Comparison of ENCODE assay signal across 10 mouse cellular contexts in genomic region chrX:6091547-6091946, GRCm38 (mm10). TPM values are rescaled to one million over a fixed set of nuclear protein-coding genes. Genes with fewer than 3 reads are reported as not detected.
DNase-seq lines count a peak whose midpoint lies in the region; ATAC-seq and TF ChIP-seq lines count a peak whose summit lies in the region.
"Had no signal": no experiment of that assay in that cellular context is flagged by ENCODE, and none has a peak within 500 bp of the region (broad histone marks: within the 10 kb centered on the region; RNA-seq: fewer than 3 reads in every experiment).

No protein-coding gene starts in this region.

- no peak for DNase-seq in kidney, adult 2 months
- DNase-seq in limb, embryonic 14.5 days (ENCODE audit: low spot score): no peak
- DNase-seq in layer of hippocampus, postnatal 10 days (ENCODE audit: low spot score in 2 of 2): no peak
- DNase-seq in ovary, adult 18-20 months (ENCODE audit: low spot score): no peak
- DNase-seq: kidney, adult 9 months had no signal

- ATAC-seq in kidney, embryonic 15.5 days (replicated peaks; ENCODE audit: low FRiP score): no peak
- ATAC-seq in forebrain, embryonic 15.5 days (replicated peaks): peak; percentile 71
- no peak for ATAC-seq in limb, embryonic 14.5 days (ENCODE audit: low FRiP score, low read depth)
- ATAC-seq in megakaryocyte-erythroid progenitor cell, adult 5-6 weeks (replicated peaks; ENCODE audit: low FRiP score, low TSS enrichment, poor library complexity, severe bottlenecking): no peak

- WGBS in kidney, embryonic 15.5 days: 27% methylated on average over 12 of the region's 12 CpGs
- 9% methylated on average over 12 of the region's 12 CpGs for WGBS in kidney, adult 2 months
- WGBS in forebrain, embryonic 15.5 days: 15% methylated on average over 12 of the region's 12 CpGs
- WGBS in limb, embryonic 14.5 days: 29% methylated on average over 12 of the region's 12 CpGs

- no peak overlapping the region for H3K27ac ChIP-seq in kidney, embryonic 15.5 days
- H3K27ac ChIP-seq in kidney, adult 2 months (ENCODE audit: insufficient read depth, low read depth, low read length): no peak overlapping the region
- H3K27ac ChIP-seq in cortical plate, adult 2 months (ENCODE audit: insufficient read depth, low read length): peak overlapping the region; percentile 80; the same call in 1 of the 2 replicates
- H3K27ac ChIP-seq in forebrain, embryonic 15.5 days (replicated peaks): peak overlapping the region; percentile 74
- H3K27ac ChIP-seq in limb, embryonic 14.5 days (replicated peaks; ENCODE audit: low read depth, low read length): no peak overlapping the region

- no peaks in the 10 kb centered on the region for H3K36me3 ChIP-seq in kidney, embryonic 15.5 days
- no peaks in the 10 kb centered on the region for H3K36me3 ChIP-seq in kidney, adult 2 months (ENCODE audit: control insufficient read depth, insufficient read depth, low read length)
- H3K36me3 ChIP-seq in forebrain, embryonic 15.5 days: no peaks in the 10 kb centered on the region
- H3K36me3 ChIP-seq in limb, embryonic 14.5 days (ENCODE audit: control insufficient read depth, insufficient read depth, low read length): no peaks in the 10 kb centered on the region

- no peaks in the 10 kb centered on the region for H3K4me1 ChIP-seq in kidney, embryonic 15.5 days
- no peaks in the 10 kb centered on the region for H3K4me1 ChIP-seq in kidney, adult 2 months (ENCODE audit: control insufficient read depth, insufficient read depth, low read length)
- no peaks in the 10 kb centered on the region for H3K4me1 ChIP-seq in cortical plate, adult 2 months (ENCODE audit: control insufficient read depth, insufficient read depth, low read length)
- H3K4me1 ChIP-seq in forebrain, embryonic 15.5 days: no peaks in the 10 kb centered on the region
- no peaks in the 10 kb centered on the region for H3K4me1 ChIP-seq in limb, embryonic 14.5 days (ENCODE audit: control insufficient read depth, insufficient read depth, low read length)

- no peak for TF ChIP-seq CTCF in kidney, adult 2 months (conservative IDR thresholded peaks at IDR 0.05; ENCODE audit: insufficient read depth, insufficient read length, low read depth, low read length)
- no peak for TF ChIP-seq CTCF in cortical plate, adult 2 months (IDR thresholded peaks at IDR 0.05; ENCODE audit: extremely low read depth, insufficient read depth, low read length)

- H3K4me3 ChIP-seq in kidney, embryonic 15.5 days (replicated peaks): peak overlapping the region; percentile 39
- H3K4me3 ChIP-seq in kidney, adult 2 months (ENCODE audit: insufficient read depth, low read depth, low read length): no peak overlapping the region
- H3K4me3 ChIP-seq in cortical plate, adult 2 months (ENCODE audit: insufficient read depth, low read length): peak overlapping the region; percentile 65
- H3K4me3 ChIP-seq in forebrain, embryonic 15.5 days: peak overlapping the region; percentile 53
- peak overlapping the region; percentile 27; the same call in 1 of the 2 replicates for H3K4me3 ChIP-seq in limb, embryonic 14.5 days (replicated peaks; ENCODE audit: low read length)

- H3K9ac ChIP-seq in kidney, embryonic 15.5 days: no peak overlapping the region
- H3K9ac ChIP-seq in forebrain, embryonic 15.5 days (replicated peaks): peak overlapping the region; percentile 64
- no peak overlapping the region for H3K9ac ChIP-seq in limb, embryonic 14.5 days (ENCODE audit: low read depth, low read length, severe bottlenecking)

- TF ChIP-seq POLR2A in kidney, adult 2 months (IDR thresholded peaks at IDR 0.05; ENCODE audit: low read depth, low read length): no peak
- TF ChIP-seq POLR2A in cortical plate, adult 2 months (IDR thresholded peaks at IDR 0.05; ENCODE audit: extremely low read depth, insufficient read depth, low read length): no peak
- TF ChIP-seq POLR2A in limb, embryonic 14.5 days (IDR thresholded peaks at IDR 0.05; ENCODE audit: borderline replicate concordance, extremely low read depth, insufficient read depth, insufficient read length): no peak

- H3K9me3 ChIP-seq in kidney, embryonic 15.5 days (replicated peaks): no peaks in the 10 kb centered on the region
- H3K9me3 ChIP-seq in forebrain, embryonic 15.5 days: no peaks in the 10 kb centered on the region
- no peaks in the 10 kb centered on the region for H3K9me3 ChIP-seq in limb, embryonic 14.5 days (ENCODE audit: control insufficient read depth, low read length)

- peak overlapping the region; percentile 63 for H3K4me2 ChIP-seq in kidney, embryonic 15.5 days
- peak overlapping the region; percentile 52 for H3K4me2 ChIP-seq in forebrain, embryonic 15.5 days (replicated peaks)
- H3K4me2 ChIP-seq in limb, embryonic 14.5 days (replicated peaks; ENCODE audit: low read depth, low read length, severe bottlenecking): peak overlapping the region; percentile 48

- peaks cover 14% of the 10 kb centered on the region for H3K27me3 ChIP-seq in kidney, embryonic 15.5 days
- H3K27me3 ChIP-seq in kidney, adult 2 months (replicated peaks; ENCODE audit: control insufficient read depth, insufficient read depth, low read length): no peaks in the 10 kb centered on the region
- H3K27me3 ChIP-seq in forebrain, embryonic 15.5 days: no peaks in the 10 kb centered on the region
- H3K27me3 ChIP-seq in limb, embryonic 14.5 days (ENCODE audit: control insufficient read depth, insufficient read depth, low read length): no peaks in the 10 kb centered on the region

RNA-seq across cellular contexts. Expression of gene AU022751, which starts 8.3 kb away (rescaled TPM):
- polyA plus RNA-seq in kidney, embryonic 15.5 days (2015; fragmentation: Nextera tagmentation; extraction: Ambion mirVana): not detected in 2 replicates
- polyA plus RNA-seq in kidney, adult 2 months (2012; rRNA removed): not detected in 2 replicates
- polyA plus RNA-seq in cortical plate, adult 2 months (2012; rRNA removed): 0.66 and 0.71 TPM in 2 replicates
- polyA plus RNA-seq in forebrain, embryonic 15.5 days (2015; fragmentation: Nextera tagmentation; extraction: Ambion mirVana): not detected in 2 replicates
- not detected in 2 replicates for polyA plus RNA-seq in limb, embryonic 14.5 days (2012; rRNA removed)
- polyA plus RNA-seq in limb, embryonic 14.5 days (2014; fragmentation: Nextera tagmentation; extraction: Ambion mirVana): not detected in 2 replicates
- not detected in 2 replicates for total RNA-seq in megakaryocyte-erythroid progenitor cell, adult 5-6 weeks (2014; fragmentation: Nextera tagmentation)
- total RNA-seq in megakaryocyte-erythroid progenitor cell, adult 5-6 weeks (2017): not detected in 2 replicates
- total RNA-seq in layer of hippocampus, postnatal 10 days (2021): 1 to 10 TPM; 1.7 TPM
- total RNA-seq: MEL had no signal

RNA-seq across cellular contexts. Expression of gene Nudt11, which starts 44.3 kb away (rescaled TPM):
- 4.3 and 4.8 TPM in 2 replicates for polyA plus RNA-seq in kidney, embryonic 15.5 days (2015; fragmentation: Nextera tagmentation; extraction: Ambion mirVana)
- polyA plus RNA-seq in kidney, adult 2 months (2012; rRNA removed): 0.84 TPM in 2 replicates
- polyA plus RNA-seq in cortical plate, adult 2 months (2012; rRNA removed): 20.4 and 21.1 TPM in 2 replicates
- polyA plus RNA-seq in forebrain, embryonic 15.5 days (2015; fragmentation: Nextera tagmentation; extraction: Ambion mirVana): 19.1 and 20.3 TPM in 2 replicates
- 4.8 and 6.2 TPM in 2 replicates for polyA plus RNA-seq in limb, embryonic 14.5 days (2012; rRNA removed)
- 5.1 and 5.7 TPM in 2 replicates for polyA plus RNA-seq in limb, embryonic 14.5 days (2014; fragmentation: Nextera tagmentation; extraction: Ambion mirVana)
- not detected in 2 replicates for total RNA-seq in megakaryocyte-erythroid progenitor cell, adult 5-6 weeks (2014; fragmentation: Nextera tagmentation)
- not detected in 2 replicates for total RNA-seq in megakaryocyte-erythroid progenitor cell, adult 5-6 weeks (2017)
- total RNA-seq in layer of hippocampus, postnatal 10 days (2021): 10 to 100 TPM; 40.0 to 42.8 TPM
- total RNA-seq: MEL had no signal

Comparison
In these comparisons a context has a peak if more than half of its experiments do, and no peak if none do; other contexts are left out.
1. H3K27ac ChIP-seq: peak in cortical plate, adult 2 months (single experiment) and forebrain, embryonic 15.5 days (single experiment); none in kidney, embryonic 15.5 days (single experiment), kidney, adult 2 months (single experiment) and limb, embryonic 14.5 days (single experiment).
2. Peak in every context shown above with its lines, with median percentiles within 50 percentile points of each other: H3K4me2 ChIP-seq.